Mouse (Mus musculus): Measurements from ENCODE around the gene Adgrf2.

GRCm38 (mm10) chr17:42788686-42789453, 46.9 kb upstream of the Adgrf2 start:
- TF ChIP-seq CTCF (IDR thresholded peaks at IDR 0.05; ENCODE audit: low read depth), result no peak
- TF ChIP-seq EP300 (optimal IDR thresholded peaks at IDR 0.05), result no peak
